Mouse (Mus musculus): Measurements from ENCODE around the gene Ldb2.

DNA sequence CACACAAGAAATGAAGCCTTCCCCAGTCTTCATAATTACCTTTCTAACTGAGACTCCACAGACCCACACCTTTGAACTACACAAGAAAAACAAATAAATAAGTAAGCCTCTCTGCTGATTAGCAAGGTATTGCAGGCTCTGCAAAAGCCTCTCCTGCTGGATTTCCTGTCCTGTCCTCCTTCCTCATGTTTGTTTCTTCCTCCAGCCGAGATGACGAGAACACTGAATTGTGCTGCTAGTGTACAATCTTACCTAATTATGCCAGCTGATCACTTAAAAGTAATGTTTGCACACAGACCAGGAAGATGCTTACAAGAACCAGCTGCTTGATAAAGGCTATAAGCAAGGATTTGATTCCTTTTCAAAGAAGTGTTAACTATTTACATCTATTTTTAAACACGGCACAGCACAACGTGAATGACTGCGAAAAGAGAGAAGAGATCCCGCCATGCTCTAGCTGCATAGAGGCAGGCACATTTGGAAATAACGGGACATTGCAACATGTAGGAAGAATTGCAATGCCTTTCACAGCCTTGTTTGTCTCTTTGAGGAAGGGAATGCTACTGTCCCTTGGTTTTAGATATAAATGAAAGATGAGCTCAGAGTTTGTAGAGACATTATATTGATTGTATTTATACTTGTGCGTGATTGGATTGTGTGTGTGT lies 69.7 kb downstream of the Ldb2 start:
- TF ChIP-seq GATA1 (IDR thresholded peaks at IDR 0.05; ENCODE audit: low read length) = no peak
- no peak for TF ChIP-seq TAL1 (IDR thresholded peaks at IDR 0.05; ENCODE audit: low read length)
